ENCODE assay signal across 28 mouse cellular contexts in genomic region chr12:91567145-91567544, GRCm38 (mm10). TPM values are rescaled to one million over a fixed set of nuclear protein-coding genes. Genes with fewer than 3 reads are reported as not detected.
DNase-seq lines count a peak whose midpoint lies in the region; ATAC-seq and TF ChIP-seq lines count a peak whose summit lies in the region.
"Had no signal": no experiment of that assay in that cellular context is flagged by ENCODE, and none has a peak within 500 bp of the region (broad histone marks: within the 10 kb centered on the region; RNA-seq: fewer than 3 reads in every experiment).

No protein-coding gene starts in this region.

- 53% methylated on average over 4 of the region's 4 CpGs for WGBS in liver, embryonic 14.5 days (ENCODE audit: insufficient replicate concordance)
- WGBS in liver, postnatal 0 days (ENCODE audit: insufficient replicate concordance) = 78% methylated on average over 4 of the region's 4 CpGs

- peak; percentile 62; the same call in 1 of the 2 replicates for ATAC-seq in liver, embryonic 14.5 days (ENCODE audit: insufficient read depth)
- no peak for ATAC-seq in liver, postnatal 0 days
- 0 out of 2 replicates have a peak, but pooled peaks have one; percentile 49 for ATAC-seq in erythroblast, adult 5-6 weeks (replicated peaks; ENCODE audit: low FRiP score, poor library complexity, severe bottlenecking)
- ATAC-seq in megakaryocyte-erythroid progenitor cell, adult 5-6 weeks (replicated peaks; ENCODE audit: low FRiP score, low TSS enrichment, poor library complexity, severe bottlenecking) = peak; percentile 45; the same call in 1 of the 2 replicates
- ATAC-seq: CD4-positive, CD25-positive, alpha-beta regulatory T cell, adult 4 months; forebrain, embryonic 13.5 days; forebrain, embryonic 16.5 days; Patski had no signal

- DNase-seq in liver, embryonic 14.5 days (ENCODE audit: low read depth in 3 of 3, low spot score in 3 of 3) = no peak
- DNase-seq in liver, postnatal 0 days = no peak
- DNase-seq in right cerebral cortex, postnatal 25 days = no peak
- DNase-seq in spleen, adult 18-20 months = no peak
- DNase-seq: adrenal gland, adult 2 months; adrenal gland, postnatal 14 days; cerebellum, adult 11 months; cerebellum, adult 2 months; cerebellum, adult 9-11 months; cerebellum, postnatal 25 days; gastrocnemius, postnatal 10 days; gastrocnemius, postnatal 36 days; heart, adult 2 months; heart, postnatal 14 days; heart, postnatal 4 days had no signal

- no peak for TF ChIP-seq EP300 in liver, embryonic 14.5 days (IDR thresholded peaks at IDR 0.05; ENCODE audit: low read depth)
- no peak for TF ChIP-seq EP300 in liver, postnatal 0 days (IDR thresholded peaks at IDR 0.05; ENCODE audit: low read depth)

- H3K9ac ChIP-seq in liver, embryonic 14.5 days (replicated peaks) = no peak overlapping the region
- no peak overlapping the region for H3K9ac ChIP-seq in liver, postnatal 0 days (replicated peaks)
- H3K9ac ChIP-seq: embryonic facial prominence, embryonic 12.5 days; embryonic facial prominence, embryonic 15.5 days; forebrain, embryonic 13.5 days; heart, embryonic 13.5 days; hindbrain, embryonic 15.5 days had no signal

- no peak overlapping the region for H3K4me2 ChIP-seq in liver, embryonic 14.5 days (ENCODE audit: low read depth)
- H3K4me2 ChIP-seq in liver, postnatal 0 days (ENCODE audit: low read depth, low read length) = no peak overlapping the region
- H3K4me2 ChIP-seq: embryonic facial prominence, embryonic 12.5 days; embryonic facial prominence, embryonic 15.5 days; forebrain, embryonic 13.5 days; heart, embryonic 13.5 days; hindbrain, embryonic 15.5 days had no signal

- H3K27me3 ChIP-seq in liver, embryonic 14.5 days (ENCODE audit: control insufficient read depth, insufficient read depth, low read length) = no peaks in the 10 kb centered on the region
- no peaks in the 10 kb centered on the region for H3K27me3 ChIP-seq in liver, postnatal 0 days (ENCODE audit: insufficient read depth, low read length)
- H3K27me3 ChIP-seq: embryonic facial prominence, embryonic 12.5 days; embryonic facial prominence, embryonic 15.5 days; forebrain, embryonic 13.5 days; heart, embryonic 13.5 days; hindbrain, embryonic 15.5 days; Patski had no signal

- H3K9me3 ChIP-seq in liver, embryonic 14.5 days (ENCODE audit: control insufficient read depth, low read length) = no peaks in the 10 kb centered on the region
- H3K9me3 ChIP-seq in liver, postnatal 0 days (ENCODE audit: low read length) = no peaks in the 10 kb centered on the region
- H3K9me3 ChIP-seq: embryonic facial prominence, embryonic 12.5 days; embryonic facial prominence, embryonic 15.5 days; forebrain, embryonic 10.5 days; forebrain, embryonic 13.5 days; heart, embryonic 10.5 days; heart, embryonic 13.5 days; hindbrain, embryonic 15.5 days had no signal

- no peak overlapping the region for H3K27ac ChIP-seq in liver, embryonic 14.5 days
- H3K27ac ChIP-seq in liver, postnatal 0 days (ENCODE audit: low read depth) = no peak overlapping the region
- H3K27ac ChIP-seq: embryonic facial prominence, embryonic 12.5 days; embryonic facial prominence, embryonic 15.5 days; forebrain, embryonic 10.5 days; forebrain, embryonic 13.5 days; heart, adult 2 months; heart, embryonic 10.5 days; heart, embryonic 13.5 days; hindbrain, embryonic 15.5 days had no signal

- TF ChIP-seq CTCF in liver, embryonic 14.5 days (IDR thresholded peaks at IDR 0.05; ENCODE audit: low read depth) = no peak
- no peak for TF ChIP-seq CTCF in liver, postnatal 0 days (IDR thresholded peaks at IDR 0.05; ENCODE audit: low read depth)

- H3K4me3 ChIP-seq in liver, embryonic 14.5 days (ENCODE audit: insufficient read depth in 1 of 2, low read depth in 2 of 2, low read length in 2 of 2) = no peak overlapping the region
- no peak overlapping the region for H3K4me3 ChIP-seq in liver, postnatal 0 days (ENCODE audit: low read depth, low read length)
- H3K4me3 ChIP-seq: embryonic facial prominence, embryonic 12.5 days; embryonic facial prominence, embryonic 15.5 days; erythroblast, embryonic 14.5 days; forebrain, embryonic 10.5 days; forebrain, embryonic 13.5 days; heart, adult 2 months; heart, embryonic 10.5 days; heart, embryonic 13.5 days; hindbrain, embryonic 15.5 days had no signal

- H3K4me1 ChIP-seq in liver, embryonic 14.5 days (replicated peaks; ENCODE audit: control insufficient read depth in 2 of 2, insufficient read depth in 2 of 2, low read length in 1 of 2) = peaks cover 0 to 3% of the 10 kb centered on the region in 2 experiments; a peak in 2 of 4 replicates
- no peaks in the 10 kb centered on the region for H3K4me1 ChIP-seq in liver, postnatal 0 days (ENCODE audit: insufficient read depth)
- H3K4me1 ChIP-seq: embryonic facial prominence, embryonic 12.5 days; embryonic facial prominence, embryonic 15.5 days; forebrain, embryonic 10.5 days; heart, embryonic 10.5 days; hindbrain, embryonic 15.5 days had no signal

- H3K36me3 ChIP-seq in liver, embryonic 14.5 days (replicated peaks; ENCODE audit: control insufficient read depth, insufficient read depth, low read depth) = peaks cover 80% of the 10 kb centered on the region
- H3K36me3 ChIP-seq in liver, postnatal 0 days (replicated peaks; ENCODE audit: insufficient read depth, low read length) = peaks cover 75% of the 10 kb centered on the region

RNA-seq across cellular contexts. Expression of gene Gtf2a1, which starts 23.1 kb away (rescaled TPM):
- polyA plus RNA-seq in liver, embryonic 14.5 days (2012; rRNA removed) = 5.2 and 6.3 TPM in 2 replicates
- 13.8 and 14.0 TPM in 2 replicates for polyA plus RNA-seq in liver, embryonic 14.5 days (2014; fragmentation: Nextera tagmentation; extraction: Ambion mirVana)
- 11.4 and 13.4 TPM in 2 replicates for polyA plus RNA-seq in liver, postnatal 0 days (2015; fragmentation: Nextera tagmentation; extraction: Ambion mirVana)
- total RNA-seq in erythroblast, adult 5-6 weeks (2015; ENCODE audit: low replicate concordance) = 18.0 and 23.2 TPM in 2 replicates
- 22.9 and 23.3 TPM in 2 replicates for total RNA-seq in erythroblast, adult 5-6 weeks (2017; ENCODE audit: low replicate concordance)
- 25.7 and 31.3 TPM in 2 replicates for total RNA-seq in megakaryocyte-erythroid progenitor cell, adult 5-6 weeks (2014; fragmentation: Nextera tagmentation)
- total RNA-seq in megakaryocyte-erythroid progenitor cell, adult 5-6 weeks (2017) = 33.8 and 36.1 TPM in 2 replicates
